Comparison of ENCODE assay signal across 20 mouse cellular contexts in genomic region chr6:86991041-86991440, GRCm38 (mm10). TPM values are rescaled to one million over a fixed set of nuclear protein-coding genes. Genes with fewer than 3 reads are reported as not detected.
A peak's percentile ranks its signal among the peaks of the same experiment; 100 is the strongest.
DNase-seq lines count a peak whose midpoint lies in the region; ATAC-seq and TF ChIP-seq lines count a peak whose summit lies in the region.
"Had no signal": no experiment of that assay in that cellular context is flagged by ENCODE, and none has a peak within 500 bp of the region (broad histone marks: within the 10 kb centered on the region; RNA-seq: fewer than 3 reads in every experiment).

No protein-coding gene starts in this region.

- ATAC-seq in heart, embryonic 13.5 days (ENCODE audit: extremely low read depth, insufficient number of reproducible peaks, low FRiP score, low TSS enrichment), result peak; percentile 40; the same call in 1 of the 2 replicates
- ATAC-seq in liver, postnatal 0 days, result no peak
- ATAC-seq: Patski had no signal

- H3K4me1 ChIP-seq in heart, embryonic 13.5 days, result peaks cover 67% of the 10 kb centered on the region
- H3K4me1 ChIP-seq in liver, postnatal 0 days (ENCODE audit: insufficient read depth), result no peaks in the 10 kb centered on the region
- H3K4me1 ChIP-seq: embryonic facial prominence, embryonic 13.5 days; hindbrain, embryonic 13.5 days; limb, embryonic 12.5 days; liver, embryonic 13.5 days had no signal

- DNase-seq in heart, adult 8-10 months (ENCODE audit: low spot score), result peak; percentile 41
- peak; percentile 55 to 68 for DNase-seq in lung, adult 18-20 months
- peak; percentile 63 for DNase-seq in lung, postnatal 25 days (ENCODE audit: low spot score)
- no peak for DNase-seq in liver, postnatal 0 days
- no peak for DNase-seq in frontal cortex, postnatal 14 days (ENCODE audit: low spot score in 2 of 2)
- no peak for DNase-seq in cerebellum, postnatal 14 days
- DNase-seq: adrenal gland, postnatal 10 days; cerebellum, adult 9-11 months; kidney, adult 9 months; kidney, postnatal 25 days; layer of hippocampus, adult 9-11 months; liver, embryonic 13.5 days; right cerebral cortex, postnatal 14 days; thymus, adult 18-20 months; thymus, postnatal 4 days had no signal

- H3K4me2 ChIP-seq in heart, embryonic 13.5 days, result peak overlapping the region; percentile 25
- no peak overlapping the region for H3K4me2 ChIP-seq in liver, postnatal 0 days (ENCODE audit: low read depth, low read length)
- H3K4me2 ChIP-seq: embryonic facial prominence, embryonic 13.5 days; hindbrain, embryonic 13.5 days; limb, embryonic 12.5 days; liver, embryonic 13.5 days had no signal

- H3K27ac ChIP-seq in heart, embryonic 13.5 days (replicated peaks), result peak overlapping the region; percentile 82
- H3K27ac ChIP-seq in liver, postnatal 0 days (ENCODE audit: low read depth), result no peak overlapping the region
- H3K27ac ChIP-seq: embryonic facial prominence, embryonic 13.5 days; hindbrain, embryonic 13.5 days; limb, embryonic 12.5 days; liver, embryonic 13.5 days had no signal

- H3K9ac ChIP-seq in heart, embryonic 13.5 days, result peak overlapping the region; percentile 45; the same call in 1 of the 2 replicates
- H3K9ac ChIP-seq in liver, postnatal 0 days (replicated peaks), result no peak overlapping the region
- H3K9ac ChIP-seq: embryonic facial prominence, embryonic 13.5 days; hindbrain, embryonic 13.5 days; limb, embryonic 12.5 days; liver, embryonic 13.5 days had no signal

- no peak for TF ChIP-seq CTCF in liver, postnatal 0 days (IDR thresholded peaks at IDR 0.05; ENCODE audit: low read depth)

- TF ChIP-seq EP300 in liver, postnatal 0 days (IDR thresholded peaks at IDR 0.05; ENCODE audit: low read depth), result no peak

- no peaks in the 10 kb centered on the region for H3K9me3 ChIP-seq in heart, embryonic 13.5 days
- H3K9me3 ChIP-seq in liver, postnatal 0 days (ENCODE audit: low read length), result no peaks in the 10 kb centered on the region
- H3K9me3 ChIP-seq: embryonic facial prominence, embryonic 13.5 days; hindbrain, embryonic 13.5 days; limb, embryonic 12.5 days; liver, embryonic 13.5 days had no signal

- 22% methylated on average over 3 of the region's 3 CpGs for WGBS in heart, embryonic 13.5 days
- WGBS in liver, postnatal 0 days (ENCODE audit: insufficient replicate concordance), result 81% methylated on average over 3 of the region's 3 CpGs

- H3K4me3 ChIP-seq in heart, embryonic 13.5 days, result no peak overlapping the region
- H3K4me3 ChIP-seq in liver, postnatal 0 days (ENCODE audit: low read depth, low read length), result no peak overlapping the region
- H3K4me3 ChIP-seq: embryonic facial prominence, embryonic 13.5 days; hindbrain, embryonic 13.5 days; limb, embryonic 12.5 days; liver, embryonic 13.5 days had no signal

- H3K36me3 ChIP-seq in heart, embryonic 13.5 days, result peaks cover 35% of the 10 kb centered on the region
- no peaks in the 10 kb centered on the region; the same call in 1 of the 2 replicates for H3K36me3 ChIP-seq in liver, postnatal 0 days (replicated peaks; ENCODE audit: insufficient read depth, low read length)

- no peaks in the 10 kb centered on the region for H3K27me3 ChIP-seq in heart, embryonic 13.5 days (replicated peaks)
- no peaks in the 10 kb centered on the region for H3K27me3 ChIP-seq in liver, postnatal 0 days (ENCODE audit: insufficient read depth, low read length)
- H3K27me3 ChIP-seq: embryonic facial prominence, embryonic 13.5 days; hindbrain, embryonic 13.5 days; limb, embryonic 12.5 days; liver, embryonic 13.5 days; Patski had no signal

RNA-seq across cellular contexts. Expression of gene Nfu1, which starts 18.0 kb away (rescaled TPM):
- total RNA-seq in heart, adult 8-10 months (2022), result 10 to 100 TPM; 78.5 to 83.2 (median 80.7) TPM
- 88.8 and 105 TPM in 2 replicates for polyA plus RNA-seq in heart, embryonic 13.5 days (2015; fragmentation: Nextera tagmentation; extraction: Ambion mirVana)
- polyA plus RNA-seq in liver, postnatal 0 days (2015; fragmentation: Nextera tagmentation; extraction: Ambion mirVana), result 53.5 and 57.7 TPM in 2 replicates

RNA-seq across cellular contexts. Expression of gene Gfpt1, which starts 51.6 kb away (rescaled TPM):
- total RNA-seq in heart, adult 8-10 months (2022), result 10 to 100 TPM; 16.0 to 21.4 (median 16.7) TPM
- 11.7 and 12.1 TPM in 2 replicates for polyA plus RNA-seq in heart, embryonic 13.5 days (2015; fragmentation: Nextera tagmentation; extraction: Ambion mirVana)
- polyA plus RNA-seq in liver, postnatal 0 days (2015; fragmentation: Nextera tagmentation; extraction: Ambion mirVana), result 3.6 and 4.1 TPM in 2 replicates

Comparison
In these comparisons a context has a peak if more than half of its experiments do, and no peak if none do; other contexts are left out.
1. DNase-seq: peak in heart, adult 8-10 months (single experiment), lung, adult 18-20 months (2 of 2) and lung, postnatal 25 days (single experiment); none in liver, postnatal 0 days (single experiment), frontal cortex, postnatal 14 days (0 of 2) and cerebellum, postnatal 14 days (0 of 2).